Mouse (Mus musculus) small intestine, adult 10 weeks (tissue): ENCODE results near the gene Svs4. TPM values are rescaled to one million over a fixed set of nuclear protein-coding genes. Genes with fewer than 3 reads are reported as not detected.

ENCODE experiments used
- polyA plus RNA-seq: library from polyadenylated mRNA; stranded (reverse); fragments of 350-450 nt; fragmentation: Illumina TruSeq; extraction: RNeasy Lipid Tissue Mini Kit (QIAGEN cat#74804); gene quantifications from one replicate; pipeline ENCODE4 v1.2.3, GENCODE M21; 2014; ENCODE audit warnings: low replicate concordance

The Svs4 gene
- polyA plus RNA-seq, result not detected

DNA sequence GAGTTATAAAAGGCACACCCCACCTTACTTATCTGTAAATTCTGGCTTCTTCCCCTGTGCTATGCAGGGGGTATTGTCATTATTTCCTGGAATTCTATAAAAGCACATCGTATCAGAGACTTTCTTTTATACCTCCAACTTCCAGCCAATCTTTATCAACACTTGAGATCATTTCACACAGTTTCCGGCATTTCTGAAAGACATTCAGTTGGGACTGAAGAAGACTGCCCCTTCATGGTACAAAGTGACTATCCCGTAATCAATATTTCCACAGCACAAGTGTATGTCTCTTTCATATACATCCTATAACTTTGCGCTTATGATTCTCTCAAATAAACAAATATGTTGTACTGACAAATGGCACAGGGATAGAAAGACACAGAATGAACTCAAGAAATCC is at the start of gene Svs4:
TSS of gene Svs4 (minus strand) at position 101 of the 400 bp plus-strand sequence.

DNA sequence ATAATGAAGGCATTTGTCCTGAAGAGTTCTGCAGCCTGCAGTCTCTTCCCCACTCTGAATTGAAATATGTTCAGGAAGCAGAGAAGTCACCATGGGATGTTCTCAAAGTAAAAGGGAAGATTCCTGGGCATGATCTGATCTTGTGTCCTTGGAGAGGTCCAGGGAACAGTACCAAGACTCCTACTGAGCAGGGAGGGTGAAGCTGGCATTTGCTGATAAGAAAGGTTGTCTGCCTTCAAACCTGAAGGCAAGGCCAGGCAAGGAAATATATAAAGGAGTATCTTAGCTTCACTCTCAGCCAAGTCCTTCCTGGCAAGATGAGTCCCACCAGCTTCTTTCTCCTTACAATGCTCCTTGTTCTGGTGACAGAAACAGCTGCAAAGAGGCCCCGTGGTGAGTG is 38.2 kb upstream of the Svs4 start, which contains the start of gene Svs6:
TSS of gene Svs6 (plus strand) at position 301 of the 400 bp plus-strand sequence.

DNA sequence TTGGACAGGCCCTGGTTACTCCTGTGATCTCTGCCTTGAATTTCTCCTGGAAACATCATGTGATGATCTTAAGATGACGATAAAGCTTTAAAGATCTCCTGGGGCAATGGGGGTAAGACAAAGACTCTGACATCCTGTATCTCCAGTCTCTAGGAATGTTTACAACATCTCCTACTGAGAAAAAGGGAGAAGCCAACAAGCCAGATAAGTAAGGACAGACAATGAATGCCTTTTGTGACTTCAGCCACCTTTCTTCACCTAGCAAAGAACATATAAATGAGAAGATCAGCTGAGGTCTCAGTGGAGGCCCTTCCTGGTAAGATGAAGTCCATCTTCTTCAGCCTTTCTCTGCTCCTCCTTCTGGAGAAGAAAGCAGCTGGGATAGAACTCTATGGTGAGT is 10.7 kb upstream of the Svs4 start, which contains the start of gene Svs3a:
TSS of gene Svs3a (plus strand) at position 301 of the 400 bp plus-strand sequence.

DNA sequence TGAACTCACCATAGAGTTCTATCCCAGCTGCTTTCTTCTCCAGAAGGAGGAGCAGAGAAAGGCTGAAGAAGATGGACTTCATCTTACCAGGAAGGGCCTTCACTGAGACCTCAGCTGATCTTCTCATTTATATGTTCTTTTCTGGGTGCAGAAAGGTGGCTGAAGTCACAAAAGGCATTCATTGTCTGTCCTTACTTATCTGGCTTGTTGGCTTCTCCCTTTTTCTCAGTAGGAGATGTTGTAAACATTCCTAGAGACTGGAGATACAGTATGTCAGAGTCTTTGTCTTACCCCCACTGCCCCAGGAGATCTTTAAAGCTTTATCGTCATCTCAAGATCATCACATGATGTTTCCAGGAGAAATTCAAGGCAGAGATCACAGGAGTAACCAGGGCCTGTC is 21.7 kb downstream of the Svs4 start, which contains the start of gene Svs3b:
TSS of gene Svs3b (minus strand) at position 101 of the 400 bp plus-strand sequence.

GRCm38 (mm10) chr2:164238366-164238765 is 39.9 kb downstream of the Svs4 start, which contains the start of gene Svs2:
Svs2 (minus strand) TSS chr2:164238466.

Other genes starting within 250 kb of the Svs4 start
- 75.0 TPM for gene Stk4, start 208.1 kb downstream of the Svs4 start, polyA plus RNA-seq
- gene Tomm34, start 207.3 kb downstream of the Svs4 start, polyA plus RNA-seq, result 4.8 TPM
- gene Kcns1, start 107.3 kb downstream of the Svs4 start, polyA plus RNA-seq, result not detected
- gene Wfdc5, start 95.7 kb downstream of the Svs4 start, polyA plus RNA-seq, result not detected
- not detected for gene Wfdc12, start 87.9 kb downstream of the Svs4 start, polyA plus RNA-seq
- not detected for gene Wfdc15a, start 78.3 kb downstream of the Svs4 start, polyA plus RNA-seq
- not detected for gene Wfdc15b, start 56.8 kb downstream of the Svs4 start, polyA plus RNA-seq
- gene Svs2, start 40.0 kb downstream of the Svs4 start, polyA plus RNA-seq, result not detected
- gene Svs3b, start 21.8 kb downstream of the Svs4 start, polyA plus RNA-seq, result not detected
- not detected for gene Svs3a, start 10.8 kb upstream of the Svs4 start, polyA plus RNA-seq
- gene Svs6, start 38.3 kb upstream of the Svs4 start, polyA plus RNA-seq, result not detected
- not detected for gene Svs5, start 54.3 kb upstream of the Svs4 start, polyA plus RNA-seq
- not detected for gene Slpi, start 110.6 kb upstream of the Svs4 start, polyA plus RNA-seq
- 1.6 TPM for gene Rbpjl, start 124.7 kb upstream of the Svs4 start, polyA plus RNA-seq
- gene Matn4, start 126.7 kb upstream of the Svs4 start, polyA plus RNA-seq, result 0.15 TPM
- 73.6 TPM for gene Sdc4, start 165.4 kb upstream of the Svs4 start, polyA plus RNA-seq
- 7.5 TPM for gene Sys1, start 178.5 kb upstream of the Svs4 start, polyA plus RNA-seq
- gene Gm20458, start 182.5 kb upstream of the Svs4 start, polyA plus RNA-seq, result not detected
- not detected for gene Trp53tg5, start 195.3 kb upstream of the Svs4 start, polyA plus RNA-seq
- 2.4 TPM for gene Dbndd2, start 207.6 kb upstream of the Svs4 start, polyA plus RNA-seq
- gene Pigt, start 219.1 kb upstream of the Svs4 start, polyA plus RNA-seq, result 4.8 TPM